Mouse (Mus musculus) thymus, adult 2 months (tissue): ENCODE measurements around the gene Adh7. TPM values are rescaled to one million over a fixed set of nuclear protein-coding genes. Genes with fewer than 3 reads are reported as not detected.

ENCODE experiments used
- DNase-seq: peaks from one replicate; pipeline ENCODE4 v3.0.0; 2021
- H3K27ac ChIP-seq: fragments of 200-500 bp; 2 replicates; pipeline ENCODE4 v1.5.1; 2012; ENCODE audit warnings: low read length, control low read depth; ENCODE audit not compliant: control insufficient read depth, insufficient read depth
- H3K27me3 ChIP-seq: fragments of 200-500 bp; 2 replicates; pipeline ENCODE4 v1.6.1; 2012; ENCODE audit warnings: mild to moderate bottlenecking, low read length, moderate library complexity, mixed read lengths; ENCODE audit not compliant: control insufficient read depth, insufficient read depth
- H3K36me3 ChIP-seq: fragments of 200-500 bp; 2 replicates; pipeline ENCODE4 v1.6.1; 2012; ENCODE audit warnings: mild to moderate bottlenecking, low read length, moderate library complexity; ENCODE audit not compliant: control insufficient read depth, insufficient read depth
- H3K4me1 ChIP-seq: fragments of 200-500 bp; replicated peaks from 2 replicates; pipeline ENCODE4 v1.6.1; 2012; ENCODE audit warnings: low read length; ENCODE audit not compliant: control insufficient read depth, insufficient read depth
- H3K4me3 ChIP-seq: fragments of 200-500 bp; 2 replicates; pipeline ENCODE4 v1.5.1; 2012; ENCODE audit warnings: mild to moderate bottlenecking, low read length, control low read depth, moderate library complexity; ENCODE audit not compliant: control insufficient read depth, insufficient read depth
- CTCF ChIP-seq: fragments of 200-500 bp; IDR thresholded peaks from 2 replicates; pipeline ENCODE4 v1.5.1; 2012; ENCODE audit warnings: mild to moderate bottlenecking, control low read depth, low read length, moderate library complexity, borderline replicate concordance; ENCODE audit not compliant: control insufficient read depth, poor library complexity, insufficient read depth; ENCODE audit errors: extremely low read depth
- POLR2A ChIP-seq: fragments of 200-500 bp; IDR thresholded peaks from 2 replicates; pipeline ENCODE4 v1.6.1; 2012; ENCODE audit warnings: mild to moderate bottlenecking, low read length, control low read depth, moderate library complexity; ENCODE audit not compliant: control insufficient read depth, poor library complexity, insufficient read depth; ENCODE audit errors: extremely low read depth
- WGBS: fragments of 180-500 bp; shearing (Covaris S2); methylation state at CpG from one replicate; pipeline ENCODE4 v1.1.7; 2018; 5-methylcytosine and 5-hydroxymethylcytosine counted together
- polyA plus RNA-seq: library from polyadenylated mRNA; depleted of rRNA; stranded (reverse); fragments of >200 nt; gene quantifications from 2 replicates; pipeline ENCODE4 v1.2.3, GENCODE M21; 2012

Adh7 gene
- polyA plus RNA-seq, 1 experiment = 0.16 TPM

DNA sequence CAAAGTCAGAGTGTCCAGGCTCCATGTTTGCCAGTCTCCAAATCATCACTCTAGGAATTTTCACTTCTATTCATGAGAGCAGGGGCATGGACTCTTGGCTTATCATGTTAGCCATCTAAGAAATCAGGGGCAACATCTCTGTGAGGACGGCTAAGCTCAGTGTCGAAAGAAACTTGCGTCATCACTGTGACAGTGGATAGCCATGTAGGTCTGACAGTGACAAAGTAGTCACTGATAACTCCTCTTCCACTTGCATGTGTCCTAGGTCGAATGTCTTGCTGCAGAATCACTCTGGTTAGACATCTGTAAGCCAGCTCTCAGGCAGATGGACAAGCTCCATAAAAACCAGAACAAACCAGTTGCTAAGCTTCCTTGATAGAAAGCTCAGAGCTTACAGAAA is 45.0 kb downstream of the Adh7 start:
- Histone ChIP-seq H3K4me1 (no peaks in the 10 kb centered on the region), H3K4me3 (no peak overlapping the region), H3K36me3 (no peaks in the 10 kb centered on the region), H3K27ac (no peak overlapping the region), H3K27me3 (no peaks in the 10 kb centered on the region)
- TF ChIP-seq CTCF = no peak
- TF ChIP-seq POLR2A = no peak
- no peak for DNase-seq
- WGBS = 81% methylated on average over 4 of the region's 4 CpGs

DNA sequence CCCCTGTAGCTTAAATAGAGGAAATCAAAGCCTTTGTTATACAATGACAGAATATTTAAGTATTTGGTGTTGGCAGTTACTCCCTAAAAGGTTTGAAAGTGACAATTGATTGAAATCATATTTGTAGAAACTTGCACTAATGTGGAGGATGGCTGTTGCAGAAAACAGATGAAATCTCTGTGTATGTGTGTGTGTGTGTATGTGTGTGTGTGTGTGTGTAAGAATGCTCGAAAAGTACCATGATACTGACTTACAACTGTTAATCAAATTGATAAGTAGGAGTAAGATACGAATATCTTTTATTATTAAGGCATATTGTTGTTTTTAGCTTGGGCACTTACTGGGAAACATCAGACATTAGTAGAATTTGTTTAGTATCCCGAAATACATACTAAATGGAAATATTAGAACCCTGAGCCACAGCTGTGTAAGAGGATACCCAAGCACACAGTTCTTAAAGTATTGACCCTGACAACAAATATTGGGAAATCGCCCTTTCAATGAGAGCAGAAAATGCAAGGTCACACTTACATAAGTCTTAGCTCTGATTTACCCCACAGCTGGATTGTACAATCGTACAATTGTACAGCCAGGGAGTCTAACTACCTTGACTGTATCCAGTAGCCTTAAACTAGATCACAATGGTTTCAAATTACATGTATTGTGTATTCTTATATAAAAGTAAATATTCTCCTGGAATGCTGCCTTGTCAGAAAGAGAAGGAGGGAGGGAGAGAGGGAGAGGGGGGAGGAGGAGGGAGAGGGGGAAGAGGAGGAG is 45.8 kb downstream of the Adh7 start:
- Histone ChIP-seq H3K4me1 (no peaks in the 10 kb centered on the region), H3K4me3 (no peak overlapping the region), H3K27me3 (no peaks in the 10 kb centered on the region), H3K27ac (no peak overlapping the region), H3K36me3 (no peaks in the 10 kb centered on the region)
- TF ChIP-seq POLR2A (no peak), CTCF (no peak)
- WGBS = 82% methylated on average over 5 of the region's 5 CpGs
- DNase-seq = no peak

DNA sequence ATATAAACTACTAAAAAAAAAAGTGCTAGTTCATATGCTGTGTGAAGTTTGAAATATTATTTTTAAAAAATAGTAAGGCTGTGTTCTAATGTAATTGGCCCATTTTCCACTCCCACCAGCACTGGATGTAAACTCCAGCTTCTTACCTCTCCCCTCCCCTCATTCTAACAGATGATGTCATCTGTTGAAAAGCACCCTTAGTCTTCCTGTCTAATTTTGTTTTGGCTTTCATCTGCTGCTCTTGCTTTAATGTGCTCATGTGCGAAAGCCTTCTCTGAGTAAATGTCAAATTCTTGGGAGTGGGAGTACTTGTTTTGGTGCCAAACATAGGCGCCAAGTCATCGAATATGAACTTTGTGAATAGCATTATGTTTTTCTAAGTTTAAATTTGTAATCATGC is 47.1 kb downstream of the Adh7 start:
- H3K27me3 ChIP-seq = no peaks in the 10 kb centered on the region
- WGBS = 88% methylated on average over 3 of the region's 3 CpGs
- H3K4me1 ChIP-seq = no peaks in the 10 kb centered on the region
- no peak overlapping the region for H3K4me3 ChIP-seq
- no peak for TF ChIP-seq POLR2A
- no peak for TF ChIP-seq CTCF
- no peak for DNase-seq
- no peaks in the 10 kb centered on the region for H3K36me3 ChIP-seq
- H3K27ac ChIP-seq = no peak overlapping the region

- DNase-seq = no peak
- TF ChIP-seq CTCF = no peak
- TF ChIP-seq POLR2A = no peak
- Histone ChIP-seq H3K27ac (no peak overlapping the region), H3K4me3 (no peak overlapping the region), H3K27me3 (no peaks in the 10 kb centered on the region), H3K4me1 (no peaks in the 10 kb centered on the region; the same call in 1 of the 2 replicates), H3K36me3 (no peaks in the 10 kb centered on the region)
- 69% methylated on average over 1 of the region's 1 CpGs for WGBS
These were observed 52.9 kb downstream of the Adh7 start for GRCm38 (mm10) chr3:138270507-138270906.

DNA sequence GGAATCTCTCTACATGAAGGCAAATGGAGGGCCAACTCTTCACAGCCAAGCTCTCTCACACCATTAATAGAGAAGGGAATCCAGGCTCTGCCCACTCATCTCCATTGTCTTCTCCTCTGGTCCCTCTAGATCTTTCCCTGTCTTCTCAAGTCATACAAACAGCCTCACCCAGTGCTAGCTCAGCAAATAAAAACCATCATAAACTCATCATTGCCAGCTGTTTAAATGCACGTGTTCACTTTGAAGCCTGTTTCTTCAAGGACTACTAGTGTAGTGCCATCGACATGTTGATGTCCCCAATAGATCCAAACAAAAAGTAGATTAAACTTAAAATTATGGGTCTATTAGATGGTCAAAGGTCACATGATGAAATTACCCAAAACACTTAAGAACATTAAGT is 53.7 kb downstream of the Adh7 start:
- TF ChIP-seq POLR2A (no peak), CTCF (no peak)
- Histone ChIP-seq H3K4me3 (no peak overlapping the region), H3K4me1 (no peaks in the 10 kb centered on the region; the same call in 1 of the 2 replicates), H3K36me3 (no peaks in the 10 kb centered on the region), H3K27ac (no peak overlapping the region), H3K27me3 (no peaks in the 10 kb centered on the region)
- DNase-seq = no peak
- WGBS = 88% methylated on average over 2 of the region's 2 CpGs

- DNase-seq = no peak
- no peaks in the 10 kb centered on the region for H3K36me3 ChIP-seq
- 95% methylated on average over 7 of the region's 7 CpGs for WGBS
- no peak overlapping the region for H3K27ac ChIP-seq
- no peaks in the 10 kb centered on the region; the same call in 1 of the 2 replicates for H3K4me1 ChIP-seq
- no peaks in the 10 kb centered on the region for H3K27me3 ChIP-seq
- TF ChIP-seq CTCF (no peak), POLR2A (no peak)
- no peak overlapping the region for H3K4me3 ChIP-seq
These were observed 55.5 kb downstream of the Adh7 start for GRCm38 (mm10) chr3:138273080-138273479.
